Mouse (Mus musculus) embryo, embryonic 10 days (tissue): Measurements from ENCODE around the gene Zkscan5.
"Not testable (repeated sequence)": the region's sequence is repeated elsewhere in the genome, so short reads cannot be mapped to it uniquely, and the experiment has no call there.

ENCODE experiments used
- DNase-seq: peaks from one replicate; pipeline ENCODE4 v3.0.0-alpha.2; 2015; ENCODE audit warnings: low spot score

Gene Zkscan5

DNA sequence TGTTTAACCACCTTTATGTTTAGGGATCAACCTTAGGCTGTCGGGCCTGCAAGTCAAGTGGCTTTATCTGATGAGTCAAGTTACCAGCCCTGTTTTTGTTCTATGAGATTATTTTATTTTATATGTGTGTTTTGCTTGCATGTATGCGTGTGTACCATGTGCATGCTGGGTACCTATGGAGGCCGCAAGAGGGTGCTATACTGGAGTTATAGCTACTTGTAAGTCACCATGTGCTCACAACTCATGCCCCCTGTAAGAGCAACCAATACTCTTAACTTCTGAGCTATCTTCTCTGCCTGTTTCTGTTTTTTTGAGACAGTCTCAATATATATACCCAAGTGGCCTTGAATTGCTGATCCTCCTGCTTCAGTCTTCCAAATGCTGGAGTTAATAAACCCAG lies 9.1 kb downstream of the Zkscan5 start:
- no peak for DNase-seq

- no peak for DNase-seq
These were observed 10.3 kb downstream of the Zkscan5 start for GRCm38 (mm10) chr5:145214679-145215078.

- DNase-seq = no peak
These were observed 13.4 kb downstream of the Zkscan5 start for GRCm38 (mm10) chr5:145217746-145218145.

DNA sequence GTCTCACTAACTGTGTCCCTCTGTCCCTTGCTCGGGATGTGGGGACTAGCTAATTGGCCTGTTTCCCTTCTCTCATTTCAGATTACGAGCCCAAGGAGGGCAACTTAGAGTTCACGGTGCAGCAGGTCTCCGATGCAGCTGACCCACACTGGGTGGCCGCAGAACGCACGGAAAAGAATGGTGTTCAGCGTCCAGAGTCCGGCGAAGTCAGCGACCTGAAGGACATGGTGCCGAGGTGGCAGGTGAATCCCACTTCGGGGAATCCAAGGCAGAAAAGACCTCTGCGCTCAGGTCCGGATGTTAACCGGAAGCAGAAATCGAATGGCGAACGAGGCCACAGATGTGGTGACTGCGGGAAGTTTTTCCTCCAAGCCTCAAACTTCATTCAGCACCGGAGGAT lies 13.8 kb downstream of the Zkscan5 start:
- DNase-seq = no peak

GRCm38 (mm10) chr5:145218671-145219070 lies 14.3 kb downstream of the Zkscan5 start:
- DNase-seq = no peak

DNA sequence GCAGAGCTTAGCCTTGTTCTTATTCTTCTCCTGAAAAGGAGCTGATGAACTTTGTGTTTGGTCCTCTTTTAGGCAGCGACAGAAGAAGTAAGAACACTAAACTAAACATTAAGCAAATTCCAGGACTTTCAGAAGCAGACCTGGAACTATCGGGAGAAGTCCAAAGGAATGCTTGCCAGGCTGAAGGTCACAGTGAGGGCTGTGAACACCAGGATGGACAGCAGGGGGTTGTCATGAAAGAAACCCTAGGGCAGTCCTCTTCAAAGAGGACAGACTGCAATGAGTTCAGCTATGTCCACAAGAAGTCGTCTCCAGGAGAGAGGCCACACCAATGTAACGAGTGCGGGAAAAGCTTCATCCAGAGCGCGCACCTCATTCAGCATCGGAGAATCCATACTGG lies 15.6 kb downstream of the Zkscan5 start:
- DNase-seq = no peak

- DNase-seq = no peak
These were observed 18.5 kb downstream of the Zkscan5 start for GRCm38 (mm10) chr5:145222840-145223239.

GRCm38 (mm10) chr5:145223395-145223794 lies 19.0 kb downstream of the Zkscan5 start:
- DNase-seq = no peak

- no peak for DNase-seq
These were observed 22.1 kb downstream of the Zkscan5 start for GRCm38 (mm10) chr5:145226453-145226852.

DNA sequence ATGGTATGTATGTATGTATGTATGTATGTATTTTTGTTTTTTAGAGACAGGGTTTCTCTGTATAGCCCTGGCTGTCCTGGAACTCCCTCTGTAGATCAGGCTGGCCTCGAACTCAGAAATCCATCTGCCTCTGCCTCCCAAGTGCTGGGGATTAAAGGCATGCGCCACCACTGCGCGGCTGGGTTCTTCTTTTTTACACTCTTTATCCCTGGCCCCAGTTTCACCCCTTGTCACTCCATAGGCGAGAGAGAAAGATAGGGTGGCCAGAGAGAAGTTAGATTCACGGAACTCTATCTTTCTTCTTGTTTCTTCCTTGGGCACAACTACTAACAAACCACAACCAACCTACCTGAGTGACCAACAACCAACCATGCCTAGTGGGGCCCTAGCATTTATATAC lies 24.9 kb downstream of the Zkscan5 start:
- DNase-seq = not testable (repeated sequence)

- DNase-seq = no peak
These were observed 26.3 kb downstream of the Zkscan5 start for GRCm38 (mm10) chr5:145230641-145231040.

DNA sequence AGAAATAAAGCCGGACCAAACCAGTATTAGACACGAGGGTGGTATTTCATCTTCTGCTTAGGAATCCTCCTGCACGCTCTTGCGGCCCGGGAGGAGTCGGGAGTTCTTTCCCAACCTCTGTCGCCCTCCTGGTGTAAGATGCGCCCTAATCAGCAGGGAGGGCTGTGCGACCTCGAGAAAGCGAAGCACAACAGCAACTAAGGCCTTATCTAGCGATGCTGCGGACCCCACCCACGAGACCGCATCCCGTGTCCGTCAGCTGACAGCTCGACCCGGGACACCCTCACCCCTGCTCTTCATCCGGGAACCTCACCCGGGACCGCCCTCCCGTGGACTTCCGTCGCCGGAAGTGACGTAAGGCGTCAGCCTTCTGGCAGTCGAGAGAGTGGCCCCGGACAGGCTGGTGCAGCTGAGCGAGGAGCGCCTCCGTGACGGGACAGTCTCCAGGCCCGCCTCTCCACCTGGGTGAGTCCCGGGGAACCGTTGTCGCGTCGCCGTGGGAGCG lies 27.1 kb downstream of the Zkscan5 start, which contains the start of gene Zfp655:
Gene Zfp655 (plus strand): TSS at position 349 of the 505 bp plus-strand sequence.
- DNase-seq = peak; percentile 98

DNA sequence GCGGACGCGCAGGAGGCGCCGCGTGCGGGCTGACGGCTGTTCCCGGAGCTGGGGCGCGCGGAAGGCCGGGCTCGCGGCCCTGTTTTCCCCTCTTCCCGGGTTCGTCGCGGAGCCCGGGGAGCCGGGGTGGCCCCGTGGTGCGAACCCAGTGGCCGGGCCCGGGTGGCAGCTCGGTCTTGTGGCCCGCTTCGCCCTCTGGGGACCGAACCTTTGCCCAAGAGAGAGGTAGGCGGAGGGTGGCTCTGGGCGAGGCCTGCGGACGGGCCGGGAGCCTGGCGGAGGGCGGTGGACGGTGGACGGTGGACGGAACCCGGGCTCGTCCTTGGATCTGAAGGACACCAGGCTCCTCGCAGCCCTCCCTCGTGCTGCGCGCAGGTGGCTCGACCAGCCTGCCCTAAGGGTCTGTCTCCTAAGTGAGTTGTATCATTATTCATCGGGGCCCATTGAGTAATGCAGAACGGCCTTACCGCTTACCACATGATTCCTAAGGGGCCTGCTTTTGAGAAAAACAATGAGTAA lies 27.6 kb downstream of the Zkscan5 start:
- peak; percentile 20 for DNase-seq

DNA sequence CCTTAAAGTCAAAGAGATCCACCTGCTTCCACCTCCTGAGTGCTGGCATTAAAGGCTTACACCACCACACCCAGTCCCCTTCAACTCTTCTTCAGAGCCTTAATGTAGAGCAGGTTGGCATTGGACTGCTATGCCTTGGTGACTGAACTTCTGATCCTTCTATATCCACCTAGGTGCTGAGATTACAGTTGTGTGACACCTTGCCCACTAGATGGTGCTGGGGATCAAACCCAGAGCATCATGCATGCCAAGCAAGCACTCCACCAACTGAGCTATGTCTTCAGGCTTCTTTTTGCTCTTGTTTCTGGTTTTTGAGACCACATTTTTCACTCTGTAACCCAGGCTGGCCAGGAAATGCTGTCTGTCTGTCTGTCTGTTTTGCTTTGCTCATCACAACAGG lies 30.3 kb downstream of the Zkscan5 start:
- peak; percentile 46 for DNase-seq

DNA sequence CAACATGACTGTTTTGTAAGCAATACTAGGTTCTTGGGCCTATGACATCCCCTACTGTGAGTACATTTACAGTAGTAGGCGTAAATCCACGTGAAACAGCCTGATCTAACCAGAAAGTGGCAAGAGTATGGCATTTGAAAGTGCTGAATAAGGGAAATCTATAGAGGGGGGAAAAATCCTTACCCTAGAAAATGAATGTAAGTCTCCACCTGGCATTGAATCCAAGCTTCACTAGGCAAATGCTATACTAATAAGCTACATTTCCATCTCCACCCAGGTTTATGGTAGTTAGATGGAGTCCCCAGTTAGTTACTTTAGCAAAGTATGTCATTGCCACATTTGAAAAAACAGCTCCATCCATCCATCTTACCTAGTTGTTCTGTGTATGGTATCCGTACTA lies 45.2 kb downstream of the Zkscan5 start:
- DNase-seq = no peak
